Mouse (Mus musculus): Measurements from ENCODE around the gene Lrrc4.

Gene Lrrc4

GRCm38 (mm10) chr6:28854598-28854997, 23.1 kb upstream of the Lrrc4 start:
- no peak for DNase-seq (ENCODE audit: low spot score)

GRCm38 (mm10) chr6:28853654-28854053, 22.1 kb upstream of the Lrrc4 start:
- no peak for DNase-seq (ENCODE audit: low spot score)

- no peak for DNase-seq (ENCODE audit: low spot score)
Measured at GRCm38 (mm10) chr6:28853164-28853563, 21.6 kb upstream of the Lrrc4 start.

GRCm38 (mm10) chr6:28852342-28852741, 20.8 kb upstream of the Lrrc4 start:
- DNase-seq (ENCODE audit: low spot score), result no peak

- DNase-seq (ENCODE audit: low spot score), result no peak
Measured at GRCm38 (mm10) chr6:28850326-28850900, 18.9 kb upstream of the Lrrc4 start.

- DNase-seq (ENCODE audit: low spot score), result no peak
Measured at GRCm38 (mm10) chr6:28849317-28849716, 17.8 kb upstream of the Lrrc4 start.

- DNase-seq (ENCODE audit: low spot score), result no peak
Measured at GRCm38 (mm10) chr6:28848891-28849290, 17.3 kb upstream of the Lrrc4 start.

- DNase-seq (ENCODE audit: low spot score), result no peak
Measured at GRCm38 (mm10) chr6:28848285-28848794, 16.8 kb upstream of the Lrrc4 start.

GRCm38 (mm10) chr6:28847616-28848015, 16.1 kb upstream of the Lrrc4 start:
- DNase-seq (ENCODE audit: low spot score), result no peak

- no peak for DNase-seq (ENCODE audit: low spot score)
Measured at GRCm38 (mm10) chr6:28845610-28846009, 14.1 kb upstream of the Lrrc4 start.

- no peak for DNase-seq (ENCODE audit: low spot score)
Measured at GRCm38 (mm10) chr6:28842375-28843276, 11.1 kb upstream of the Lrrc4 start.

GRCm38 (mm10) chr6:28841569-28841968, 10.0 kb upstream of the Lrrc4 start:
- DNase-seq (ENCODE audit: low spot score), result no peak

- no peak for DNase-seq (ENCODE audit: low spot score)
Measured at GRCm38 (mm10) chr6:28836600-28836999, 5.1 kb upstream of the Lrrc4 start.

GRCm38 (mm10) chr6:28834046-28834445, 2.5 kb upstream of the Lrrc4 start:
- no peak for DNase-seq (ENCODE audit: low spot score)

- peak; percentile 12 for DNase-seq (ENCODE audit: low spot score)
Measured at GRCm38 (mm10) chr6:28833380-28833822, 1.9 kb upstream of the Lrrc4 start.

- peak; percentile 20 for DNase-seq (ENCODE audit: low spot score)
Measured at GRCm38 (mm10) chr6:28832751-28833291, 1.3 kb upstream of the Lrrc4 start.

GRCm38 (mm10) chr6:28831854-28832750, 555 bp upstream of the Lrrc4 start:
- peak; percentile 16 for DNase-seq (ENCODE audit: low spot score)

GRCm38 (mm10) chr6:28830306-28830705, 1.2 kb downstream of the Lrrc4 start:
- no peak for DNase-seq (ENCODE audit: low spot score)

- DNase-seq (ENCODE audit: low spot score), result no peak
Measured at GRCm38 (mm10) chr6:28828593-28828992, 3.0 kb downstream of the Lrrc4 start.

- no peak for DNase-seq (ENCODE audit: low spot score)
Measured at GRCm38 (mm10) chr6:28827565-28827964, 4.0 kb downstream of the Lrrc4 start.

GRCm38 (mm10) chr6:28826689-28827389, 4.7 kb downstream of the Lrrc4 start:
- DNase-seq (ENCODE audit: low spot score), result no peak
